18 mouse cellular contexts compared by ENCODE assay signal in the genomic region with DNA sequence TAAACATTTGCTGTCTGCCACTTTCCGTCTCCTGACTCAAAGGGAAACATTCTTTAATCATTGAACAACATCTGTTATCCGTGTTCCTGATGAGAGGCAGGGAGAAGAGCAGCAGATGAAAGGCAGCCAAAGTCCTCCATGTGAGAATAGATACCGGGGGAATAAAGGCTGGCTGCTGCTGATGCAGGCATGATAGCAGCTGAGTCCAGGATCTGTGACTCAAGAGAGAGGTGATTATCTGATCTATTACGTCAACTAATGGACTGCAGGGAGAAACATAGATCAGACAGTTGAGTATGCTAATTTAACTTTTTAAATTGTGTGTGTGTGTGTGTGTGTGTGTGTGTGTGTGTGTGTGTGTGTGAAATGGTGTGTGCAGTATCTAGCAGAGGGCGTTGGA.
A peak's percentile ranks its signal among the peaks of the same experiment; 100 is the strongest.
DNase-seq lines count a peak whose midpoint lies in the region; ATAC-seq and TF ChIP-seq lines count a peak whose summit lies in the region.
"Had no signal": no experiment of that assay in that cellular context is flagged by ENCODE, and none has a peak within 500 bp of the region (broad histone marks: within the 10 kb centered on the region; RNA-seq: fewer than 3 reads in every experiment).

No protein-coding gene starts in this region.

- no peak overlapping the region for H3K9ac ChIP-seq in hindbrain, embryonic 11.5 days (ENCODE audit: low read depth, low read length)
- no peak overlapping the region for H3K9ac ChIP-seq in embryonic facial prominence, embryonic 14.5 days (ENCODE audit: low read depth, low read length)
- H3K9ac ChIP-seq in midbrain, embryonic 12.5 days (replicated peaks) = no peak overlapping the region
- H3K9ac ChIP-seq in neural tube, embryonic 15.5 days (replicated peaks) = no peak overlapping the region
- no peak overlapping the region for H3K9ac ChIP-seq in liver, postnatal 0 days (replicated peaks)
- H3K9ac ChIP-seq: embryonic facial prominence, embryonic 13.5 days; heart, embryonic 12.5 days; limb, embryonic 13.5 days; liver, embryonic 13.5 days; lung, embryonic 15.5 days had no signal

- no peak overlapping the region for H3K4me2 ChIP-seq in hindbrain, embryonic 11.5 days (replicated peaks; ENCODE audit: low read depth, low read length)
- no peak overlapping the region for H3K4me2 ChIP-seq in embryonic facial prominence, embryonic 14.5 days (ENCODE audit: low read depth, low read length)
- no peak overlapping the region for H3K4me2 ChIP-seq in midbrain, embryonic 12.5 days (replicated peaks)
- no peak overlapping the region for H3K4me2 ChIP-seq in neural tube, embryonic 15.5 days
- H3K4me2 ChIP-seq in liver, postnatal 0 days (ENCODE audit: low read depth, low read length) = no peak overlapping the region
- H3K4me2 ChIP-seq: embryonic facial prominence, embryonic 13.5 days; heart, embryonic 12.5 days; limb, embryonic 13.5 days; liver, embryonic 13.5 days; lung, embryonic 15.5 days had no signal

- WGBS in hindbrain, embryonic 11.5 days = 68% methylated on average over 5 of the region's 5 CpGs
- WGBS in hindbrain, embryonic 10.5 days = 70% methylated on average over 5 of the region's 5 CpGs
- WGBS in embryonic facial prominence, embryonic 14.5 days = 46% methylated on average over 5 of the region's 5 CpGs
- WGBS in midbrain, embryonic 12.5 days = 64% methylated on average over 5 of the region's 5 CpGs
- 52% methylated on average over 5 of the region's 5 CpGs for WGBS in neural tube, embryonic 15.5 days
- WGBS in liver, postnatal 0 days (ENCODE audit: insufficient replicate concordance) = 58% methylated on average over 5 of the region's 5 CpGs

- H3K9me3 ChIP-seq in hindbrain, embryonic 11.5 days (ENCODE audit: control insufficient read depth, low read length) = no peaks in the 10 kb centered on the region
- no peaks in the 10 kb centered on the region for H3K9me3 ChIP-seq in hindbrain, embryonic 10.5 days
- H3K9me3 ChIP-seq in embryonic facial prominence, embryonic 14.5 days (ENCODE audit: control insufficient read depth, low read length) = no peaks in the 10 kb centered on the region
- H3K9me3 ChIP-seq in midbrain, embryonic 12.5 days = no peaks in the 10 kb centered on the region
- no peaks in the 10 kb centered on the region for H3K9me3 ChIP-seq in neural tube, embryonic 15.5 days (replicated peaks)
- no peaks in the 10 kb centered on the region for H3K9me3 ChIP-seq in liver, postnatal 0 days (ENCODE audit: low read length)
- H3K9me3 ChIP-seq: embryonic facial prominence, embryonic 13.5 days; heart, embryonic 12.5 days; limb, embryonic 13.5 days; liver, embryonic 13.5 days; lung, embryonic 15.5 days had no signal

- no peak for TF ChIP-seq CTCF in liver, postnatal 0 days (IDR thresholded peaks at IDR 0.05; ENCODE audit: low read depth)

- no peak overlapping the region for H3K4me3 ChIP-seq in hindbrain, embryonic 11.5 days (ENCODE audit: low read depth, low read length)
- no peak overlapping the region for H3K4me3 ChIP-seq in hindbrain, embryonic 10.5 days
- H3K4me3 ChIP-seq in embryonic facial prominence, embryonic 14.5 days (ENCODE audit: low read depth, low read length) = no peak overlapping the region
- H3K4me3 ChIP-seq in midbrain, embryonic 12.5 days = no peak overlapping the region
- no peak overlapping the region for H3K4me3 ChIP-seq in neural tube, embryonic 15.5 days (replicated peaks)
- H3K4me3 ChIP-seq in liver, postnatal 0 days (ENCODE audit: low read depth, low read length) = no peak overlapping the region
- H3K4me3 ChIP-seq: embryonic facial prominence, embryonic 13.5 days; heart, embryonic 12.5 days; limb, embryonic 13.5 days; liver, embryonic 13.5 days; lung, embryonic 15.5 days had no signal

- DNase-seq in hindbrain, embryonic 11.5 days (ENCODE audit: low spot score) = peak; percentile 0
- DNase-seq in hindbrain, embryonic 10.5 days (ENCODE audit: low spot score) = no peak
- peak; percentile 13 for DNase-seq in embryonic facial prominence, embryonic 14.5 days (ENCODE audit: low spot score)
- DNase-seq in liver, postnatal 0 days = no peak
- no peak for DNase-seq in kidney, postnatal 10 days
- DNase-seq: adrenal gland, postnatal 36 days; cerebellum, adult 8-10 months; heart, adult 11 months; heart, postnatal 14 days; liver, embryonic 13.5 days; thymus, postnatal 25 days had no signal

- no peaks in the 10 kb centered on the region for H3K4me1 ChIP-seq in hindbrain, embryonic 11.5 days (replicated peaks; ENCODE audit: control insufficient read depth, insufficient read depth, low read length)
- no peaks in the 10 kb centered on the region; the same call in 1 of the 2 replicates for H3K4me1 ChIP-seq in hindbrain, embryonic 10.5 days (replicated peaks)
- no peaks in the 10 kb centered on the region for H3K4me1 ChIP-seq in embryonic facial prominence, embryonic 14.5 days (ENCODE audit: control insufficient read depth, insufficient read depth, low read length)
- no peaks in the 10 kb centered on the region for H3K4me1 ChIP-seq in midbrain, embryonic 12.5 days
- H3K4me1 ChIP-seq in neural tube, embryonic 15.5 days = no peaks in the 10 kb centered on the region
- H3K4me1 ChIP-seq in liver, postnatal 0 days (ENCODE audit: insufficient read depth) = no peaks in the 10 kb centered on the region
- H3K4me1 ChIP-seq: embryonic facial prominence, embryonic 13.5 days; heart, embryonic 12.5 days; limb, embryonic 13.5 days; liver, embryonic 13.5 days; lung, embryonic 15.5 days had no signal

- no peaks in the 10 kb centered on the region for H3K36me3 ChIP-seq in hindbrain, embryonic 11.5 days (ENCODE audit: control insufficient read depth, insufficient read depth, low read length)
- H3K36me3 ChIP-seq in hindbrain, embryonic 10.5 days = no peaks in the 10 kb centered on the region
- no peaks in the 10 kb centered on the region for H3K36me3 ChIP-seq in embryonic facial prominence, embryonic 14.5 days (ENCODE audit: control insufficient read depth, insufficient read depth, low read length)
- no peaks in the 10 kb centered on the region for H3K36me3 ChIP-seq in midbrain, embryonic 12.5 days
- no peaks in the 10 kb centered on the region for H3K36me3 ChIP-seq in neural tube, embryonic 15.5 days
- H3K36me3 ChIP-seq in liver, postnatal 0 days (replicated peaks; ENCODE audit: insufficient read depth, low read length) = no peaks in the 10 kb centered on the region
- H3K36me3 ChIP-seq: embryonic facial prominence, embryonic 13.5 days; heart, embryonic 12.5 days; limb, embryonic 13.5 days; liver, embryonic 13.5 days; lung, embryonic 15.5 days had no signal

- peak; percentile 51 for ATAC-seq in hindbrain, embryonic 11.5 days (ENCODE audit: low FRiP score)
- ATAC-seq in embryonic facial prominence, embryonic 14.5 days (ENCODE audit: low read depth) = no peak
- peak; percentile 47; the same call in 1 of the 2 replicates for ATAC-seq in midbrain, embryonic 12.5 days (ENCODE audit: low FRiP score, low read depth)
- ATAC-seq in neural tube, embryonic 15.5 days (ENCODE audit: low FRiP score) = peak; percentile 57; the same call in 1 of the 2 replicates
- no peak for ATAC-seq in liver, postnatal 0 days

- no peaks in the 10 kb centered on the region for H3K27me3 ChIP-seq in hindbrain, embryonic 11.5 days (ENCODE audit: control insufficient read depth, insufficient read depth, low read length)
- H3K27me3 ChIP-seq in hindbrain, embryonic 10.5 days (ENCODE audit: insufficient read depth, poor library complexity, severe bottlenecking) = no peaks in the 10 kb centered on the region
- no peaks in the 10 kb centered on the region for H3K27me3 ChIP-seq in embryonic facial prominence, embryonic 14.5 days (replicated peaks; ENCODE audit: control insufficient read depth, insufficient read depth, low read length)
- H3K27me3 ChIP-seq in midbrain, embryonic 12.5 days = no peaks in the 10 kb centered on the region
- no peaks in the 10 kb centered on the region for H3K27me3 ChIP-seq in neural tube, embryonic 15.5 days (replicated peaks)
- H3K27me3 ChIP-seq in liver, postnatal 0 days (ENCODE audit: insufficient read depth, low read length) = no peaks in the 10 kb centered on the region
- H3K27me3 ChIP-seq: embryonic facial prominence, embryonic 13.5 days; heart, embryonic 12.5 days; limb, embryonic 13.5 days; liver, embryonic 13.5 days; lung, embryonic 15.5 days had no signal

- no peak for TF ChIP-seq EP300 in liver, postnatal 0 days (IDR thresholded peaks at IDR 0.05; ENCODE audit: low read depth)

- no peak overlapping the region for H3K27ac ChIP-seq in hindbrain, embryonic 11.5 days (ENCODE audit: low read depth, low read length)
- no peak overlapping the region for H3K27ac ChIP-seq in hindbrain, embryonic 10.5 days
- H3K27ac ChIP-seq in embryonic facial prominence, embryonic 14.5 days (replicated peaks; ENCODE audit: low read depth, low read length) = no peak overlapping the region
- H3K27ac ChIP-seq in midbrain, embryonic 12.5 days (replicated peaks) = no peak overlapping the region
- H3K27ac ChIP-seq in neural tube, embryonic 15.5 days (replicated peaks) = no peak overlapping the region
- no peak overlapping the region for H3K27ac ChIP-seq in liver, postnatal 0 days (ENCODE audit: low read depth)
- H3K27ac ChIP-seq: embryonic facial prominence, embryonic 13.5 days; limb, embryonic 13.5 days; liver, embryonic 13.5 days; lung, embryonic 15.5 days; macrophage had no signal

Comparison
In these comparisons a context has a peak if more than half of its experiments do, and no peak if none do; other contexts are left out.
1. DNase-seq: peak in hindbrain, embryonic 11.5 days (single experiment) and embryonic facial prominence, embryonic 14.5 days (single experiment); none in hindbrain, embryonic 10.5 days (single experiment), liver, postnatal 0 days (single experiment) and kidney, postnatal 10 days (single experiment).
2. ATAC-seq: peak in hindbrain, embryonic 11.5 days (single experiment), midbrain, embryonic 12.5 days (single experiment) and neural tube, embryonic 15.5 days (single experiment); none in embryonic facial prominence, embryonic 14.5 days (single experiment) and liver, postnatal 0 days (single experiment).